Mouse (Mus musculus): Measurements from ENCODE around the gene AC161166.1.

DNA sequence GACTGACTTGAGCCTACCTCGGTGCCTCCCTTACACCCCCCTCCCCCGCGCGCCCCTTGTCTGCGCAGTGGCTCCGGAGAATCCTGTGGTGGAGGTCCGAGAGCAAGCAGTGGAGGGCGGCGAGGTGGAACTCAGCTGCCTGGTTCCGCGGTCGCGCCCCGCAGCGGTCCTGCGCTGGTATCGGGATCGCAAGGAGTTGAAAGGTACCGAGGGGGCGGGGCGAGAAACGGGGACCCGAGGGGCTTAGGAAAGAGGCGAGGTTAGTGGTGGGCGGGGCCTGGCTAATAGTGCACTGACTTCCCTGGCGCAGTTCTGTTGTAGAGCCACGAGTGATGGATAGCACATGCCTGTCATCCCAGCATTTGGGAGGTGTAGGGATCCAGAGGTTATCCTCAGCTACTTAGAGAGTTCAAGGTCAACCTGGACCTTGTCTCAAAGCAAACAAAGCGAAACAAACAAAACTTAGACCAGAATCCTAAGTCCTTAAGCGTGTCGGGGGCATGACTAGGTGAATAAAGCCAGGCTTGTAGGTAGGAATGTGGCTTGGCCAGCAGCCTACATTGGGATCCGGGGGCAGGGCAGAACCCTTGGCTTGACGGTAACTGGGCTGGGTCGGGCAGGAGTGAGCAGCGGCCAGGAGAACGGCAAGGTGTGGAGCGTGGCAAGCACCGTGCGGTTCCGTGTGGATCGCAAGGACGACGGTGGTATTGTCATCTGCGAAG lies 12.2 kb downstream of the AC161166.1 start:
- TF ChIP-seq CTCF (IDR thresholded peaks at IDR 0.05 in 2 of 3, conservative IDR thresholded peaks at IDR 0.05 in 1 of 3; ENCODE audit: control insufficient read depth in 1 of 3, insufficient read depth in 1 of 3, low read depth in 2 of 3, low read length in 3 of 3, poor library complexity in 1 of 3, severe bottlenecking in 1 of 3) (no peak), ZMIZ1 (IDR thresholded peaks at IDR 0.05; ENCODE audit: low read depth, low read length) (no peak), ELF1 (IDR thresholded peaks at IDR 0.05; ENCODE audit: low read depth, low read length) (no peak), EP300 (IDR thresholded peaks at IDR 0.05; ENCODE audit: low read depth in 1 of 2, low read length in 2 of 2) (no peak), JUND (IDR thresholded peaks at IDR 0.05; ENCODE audit: low read depth, low read length) (no peak), TAL1 (IDR thresholded peaks at IDR 0.05; ENCODE audit: low read length) (no peak), MYC (IDR thresholded peaks at IDR 0.05; ENCODE audit: low read depth, low read length) (no peak), GABPA (IDR thresholded peaks at IDR 0.05; ENCODE audit: low read depth, low read length) (no peak), MXI1 (IDR thresholded peaks at IDR 0.05; ENCODE audit: low read depth, low read length) (no peak), MAX (IDR thresholded peaks at IDR 0.05; ENCODE audit: low read length) (no peak)
